Comparison of ENCODE assay signal across 15 mouse cellular contexts in the genomic region with DNA sequence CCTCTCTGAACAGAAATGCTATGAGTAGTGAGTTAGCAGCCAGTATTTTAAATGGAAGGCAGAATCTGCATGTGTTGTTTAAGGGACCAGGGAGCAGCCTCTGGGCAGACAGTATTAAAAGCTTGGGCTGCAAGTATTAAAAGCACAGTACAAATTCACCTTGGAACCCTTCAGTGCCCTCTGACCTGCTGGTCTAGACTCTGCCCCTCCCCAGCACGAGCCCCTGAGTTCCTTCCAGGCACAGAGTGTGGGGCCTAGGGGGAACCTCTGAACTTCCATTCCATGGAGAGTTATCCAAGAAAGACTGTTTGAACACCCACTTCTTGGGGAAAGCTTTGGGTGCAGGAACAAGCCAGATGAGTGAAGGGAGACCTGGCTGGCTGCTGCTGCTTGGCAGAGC. TPM values are rescaled to one million over a fixed set of nuclear protein-coding genes. Genes with fewer than 3 reads are reported as not detected.
"Had no signal": no experiment of that assay in that cellular context is flagged by ENCODE, and none has a peak within 500 bp of the region (broad histone marks: within the 10 kb centered on the region; RNA-seq: fewer than 3 reads in every experiment).

No protein-coding gene starts in this region.

- H3K36me3 ChIP-seq: liver, embryonic 15.5 days; midbrain, embryonic 15.5 days; neural tube, embryonic 12.5 days had no signal

- DNase-seq: lung, adult 2 months; lung, postnatal 36 days; retina, postnatal 1 day; right cerebral cortex, postnatal 4 days; spleen, adult 18-20 months; thymus, postnatal 4 days had no signal

- H3K4me3 ChIP-seq: left cerebral cortex, adult 2 months; liver, embryonic 15.5 days; midbrain, embryonic 15.5 days; neural tube, embryonic 12.5 days had no signal

- H3K9me3 ChIP-seq: liver, embryonic 15.5 days; midbrain, embryonic 15.5 days; neural tube, embryonic 12.5 days had no signal

- H3K4me2 ChIP-seq: liver, embryonic 11.5 days; liver, embryonic 15.5 days; midbrain, embryonic 11.5 days; midbrain, embryonic 15.5 days; neural tube, embryonic 12.5 days had no signal

- ATAC-seq: lung, postnatal 0 days; midbrain, embryonic 15.5 days had no signal

- H3K4me1 ChIP-seq: liver, embryonic 15.5 days; neural tube, embryonic 12.5 days had no signal

- H3K9ac ChIP-seq: liver, embryonic 15.5 days; midbrain, embryonic 15.5 days; neural tube, embryonic 12.5 days had no signal

- H3K27me3 ChIP-seq: liver, embryonic 15.5 days; midbrain, embryonic 15.5 days; neural tube, embryonic 12.5 days had no signal

- H3K27ac ChIP-seq: left cerebral cortex, adult 2 months; liver, embryonic 15.5 days; midbrain, embryonic 15.5 days; neural tube, embryonic 12.5 days had no signal

RNA-seq across cellular contexts. Expression of gene Fam171a1, which starts 47.6 kb away (rescaled TPM):
- total RNA-seq: monocyte, adult 5-6 weeks; neutrophil, adult 5-6 weeks had no signal
